Mouse (Mus musculus) gastrocnemius, postnatal 14 days (tissue): ENCODE data around the gene Pitpnm3. TPM values are rescaled to one million over a fixed set of nuclear protein-coding genes. Genes with fewer than 3 reads are reported as not detected.

Source experiments
- DNase-seq: peaks from one replicate; pipeline ENCODE4 v3.0.0; 2021; ENCODE audit warnings: mixed read lengths
- intact Hi-C: fragments of 180-260 bp; cut with DNase I; formaldehyde crosslinking; loops from one replicate; pipeline ENCODE4 v1.15.1; 2025; ENCODE audit warnings: low total_unique reads
- total RNA-seq, 2 experiments: library from RNA; stranded (reverse); gene quantifications; 2 replicates each; pipeline ENCODE4 v1.2.3; 2021

Pitpnm3 gene
- total RNA-seq, 2 experiments from 2014 or later, result 0.75 to 1.1 TPM

GRCm38 (mm10) chr11:72000194-72000593, 135.4 kb downstream of the Pitpnm3 start:
- intact Hi-C loops, result no loop called here
- no peak for DNase-seq

Other genes starting within 250 kb of the Pitpnm3 start
- gene Aipl1, start 98.3 kb downstream of the Pitpnm3 start, total RNA-seq, result under 1 TPM in 1 of 2 experiments, not detected in 1; 0.13 TPM
- gene Pimreg, start 93.7 kb downstream of the Pitpnm3 start, total RNA-seq, result 1 to 10 TPM; 3.9 to 5.6 TPM
- gene Gm43951, start 71.1 kb upstream of the Pitpnm3 start, total RNA-seq, result under 1 TPM; 0.08 to 0.13 TPM
- 1 to 10 TPM; 1.7 to 2.2 TPM for gene 4933427D14Rik, start 71.7 kb upstream of the Pitpnm3 start, total RNA-seq
- 10 to 100 TPM; 32.1 to 33.0 TPM for gene Txndc17, start 71.8 kb upstream of the Pitpnm3 start, total RNA-seq
- 1 to 10 TPM; 6.3 to 6.7 TPM for gene Med31, start 79.8 kb upstream of the Pitpnm3 start, total RNA-seq
- under 1 TPM; 0.14 to 0.31 TPM for gene Slc13a5, start 131.4 kb upstream of the Pitpnm3 start, total RNA-seq
- gene Xaf1, start 165.9 kb upstream of the Pitpnm3 start, total RNA-seq, result 1 to 10 TPM; 6.4 to 6.6 TPM
- not detected for gene Fbxo39, start 178.7 kb upstream of the Pitpnm3 start, total RNA-seq
- gene Tekt1, start 226.7 kb upstream of the Pitpnm3 start, total RNA-seq, result under 1 TPM; 0.78 TPM